Mouse (Mus musculus) ES-Bruce4 (cell line): Measurements from ENCODE around the gene Gp1ba.

ENCODE experiments used
- CTCF ChIP-seq: IDR thresholded peaks from one replicate; pipeline ENCODE4 v1.8.1; 2011; ENCODE audit warnings: low read depth, low read length
- EP300 ChIP-seq: IDR thresholded peaks from 2 replicates; pipeline ENCODE4 v1.6.1; 2011; ENCODE audit warnings: low read depth, low read length; ENCODE audit not compliant: insufficient read depth
- POLR2A ChIP-seq: IDR thresholded peaks from one replicate; pipeline ENCODE4 v1.8.1; 2011; ENCODE audit warnings: low read length; ENCODE audit not compliant: insufficient read depth

DNA sequence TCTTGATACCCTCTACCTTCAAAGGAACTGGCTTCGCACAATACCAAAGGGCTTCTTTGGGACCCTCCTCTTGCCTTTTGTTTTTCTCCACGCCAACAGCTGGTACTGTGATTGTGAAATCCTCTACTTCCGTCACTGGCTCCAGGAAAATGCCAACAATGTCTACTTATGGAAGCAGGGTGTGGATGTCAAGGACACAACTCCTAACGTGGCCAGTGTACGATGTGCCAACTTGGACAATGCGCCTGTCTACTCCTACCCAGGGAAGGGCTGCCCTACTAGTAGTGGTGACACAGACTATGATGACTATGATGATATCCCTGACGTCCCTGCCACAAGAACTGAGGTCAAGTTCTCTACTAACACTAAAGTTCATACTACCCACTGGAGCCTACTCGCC, 1.1 kb downstream of the Gp1ba start:
- TF ChIP-seq CTCF: no peak
- no peak for TF ChIP-seq POLR2A
- no peak for TF ChIP-seq EP300
